Mouse (Mus musculus): ENCODE data around the gene Ppp2r5a.

GRCm38 (mm10) chr1:191396446-191396845, 6.6 kb downstream of the Ppp2r5a start:
- no peak for TF ChIP-seq CTCF (IDR thresholded peaks at IDR 0.05; ENCODE audit: insufficient read depth, low read length)
- no peak for TF ChIP-seq POLR2A (IDR thresholded peaks at IDR 0.05; ENCODE audit: borderline replicate concordance, extremely low read depth, low read depth, low read length)
